Mouse (Mus musculus) thymus, adult 2 months (tissue): ENCODE measurements at regions not wholly inside any gene's neighbourhood (a gene's known extent, or its start where the extent isn't known, plus 50 kb on each side); places are given as distances from the start of the nearest gene placed in this dataset.

Experiments used
- DNase-seq: peaks from one replicate; pipeline ENCODE4 v3.0.0; 2021
- H3K27ac ChIP-seq: fragments of 200-500 bp; 2 replicates; pipeline ENCODE4 v1.5.1; 2012; ENCODE audit warnings: low read length, control low read depth; ENCODE audit not compliant: control insufficient read depth, insufficient read depth
- H3K27me3 ChIP-seq: fragments of 200-500 bp; 2 replicates; pipeline ENCODE4 v1.6.1; 2012; ENCODE audit warnings: mild to moderate bottlenecking, low read length, moderate library complexity, mixed read lengths; ENCODE audit not compliant: control insufficient read depth, insufficient read depth
- H3K36me3 ChIP-seq: fragments of 200-500 bp; 2 replicates; pipeline ENCODE4 v1.6.1; 2012; ENCODE audit warnings: mild to moderate bottlenecking, low read length, moderate library complexity; ENCODE audit not compliant: control insufficient read depth, insufficient read depth
- H3K4me1 ChIP-seq: fragments of 200-500 bp; replicated peaks from 2 replicates; pipeline ENCODE4 v1.6.1; 2012; ENCODE audit warnings: low read length; ENCODE audit not compliant: control insufficient read depth, insufficient read depth
- H3K4me3 ChIP-seq: fragments of 200-500 bp; 2 replicates; pipeline ENCODE4 v1.5.1; 2012; ENCODE audit warnings: mild to moderate bottlenecking, low read length, control low read depth, moderate library complexity; ENCODE audit not compliant: control insufficient read depth, insufficient read depth
- CTCF ChIP-seq: fragments of 200-500 bp; IDR thresholded peaks from 2 replicates; pipeline ENCODE4 v1.5.1; 2012; ENCODE audit warnings: mild to moderate bottlenecking, control low read depth, low read length, moderate library complexity, borderline replicate concordance; ENCODE audit not compliant: control insufficient read depth, poor library complexity, insufficient read depth; ENCODE audit errors: extremely low read depth
- POLR2A ChIP-seq: fragments of 200-500 bp; IDR thresholded peaks from 2 replicates; pipeline ENCODE4 v1.6.1; 2012; ENCODE audit warnings: mild to moderate bottlenecking, low read length, control low read depth, moderate library complexity; ENCODE audit not compliant: control insufficient read depth, poor library complexity, insufficient read depth; ENCODE audit errors: extremely low read depth
- WGBS: fragments of 180-500 bp; shearing (Covaris S2); methylation state at CpG from one replicate; pipeline ENCODE4 v1.1.7; 2018; 5-methylcytosine and 5-hydroxymethylcytosine counted together

GRCm38 (mm10) chr10:17014826-17015225 lies 708.2 kb upstream of the Cited2 start:
- no peak overlapping the region for H3K27ac ChIP-seq
- no peaks in the 10 kb centered on the region for H3K27me3 ChIP-seq
- WGBS = 90% methylated on average over 3 of the region's 3 CpGs
- TF ChIP-seq POLR2A = no peak
- H3K36me3 ChIP-seq = no peaks in the 10 kb centered on the region
- no peaks in the 10 kb centered on the region for H3K4me1 ChIP-seq
- DNase-seq = no peak
- H3K4me3 ChIP-seq = no peak overlapping the region

GRCm38 (mm10) chr10:17016854-17017253 lies 706.2 kb upstream of the Cited2 start:
- WGBS = 83% methylated on average over 4 of the region's 4 CpGs
- Histone ChIP-seq H3K27me3 (no peaks in the 10 kb centered on the region), H3K4me1 (no peaks in the 10 kb centered on the region), H3K27ac (no peak overlapping the region), H3K36me3 (no peaks in the 10 kb centered on the region), H3K4me3 (no peak overlapping the region)
- TF ChIP-seq POLR2A (no peak), CTCF (no peak)
- no peak for DNase-seq

- H3K27ac ChIP-seq = no peak overlapping the region
- DNase-seq = no peak
- 91% methylated on average over 5 of the region's 5 CpGs for WGBS
- H3K27me3 ChIP-seq = no peaks in the 10 kb centered on the region
- H3K4me3 ChIP-seq = no peak overlapping the region
- TF ChIP-seq POLR2A (no peak), CTCF (no peak)
- no peaks in the 10 kb centered on the region for H3K4me1 ChIP-seq
- H3K36me3 ChIP-seq = no peaks in the 10 kb centered on the region
These were observed 700.5 kb upstream of the Cited2 start for GRCm38 (mm10) chr10:17022216-17023158.

- no peaks in the 10 kb centered on the region for H3K4me1 ChIP-seq
- 97% methylated on average over 13 of the region's 13 CpGs for WGBS
- no peak overlapping the region for H3K27ac ChIP-seq
- no peak for DNase-seq
- no peak for TF ChIP-seq POLR2A
- TF ChIP-seq CTCF = no peak
- no peaks in the 10 kb centered on the region for H3K27me3 ChIP-seq
- no peaks in the 10 kb centered on the region for H3K36me3 ChIP-seq
- no peak overlapping the region for H3K4me3 ChIP-seq
These were observed 699.3 kb upstream of the Cited2 start for GRCm38 (mm10) chr10:17023571-17024293.

- H3K27ac ChIP-seq = no peak overlapping the region
- no peaks in the 10 kb centered on the region for H3K27me3 ChIP-seq
- H3K4me3 ChIP-seq = no peak overlapping the region
- H3K36me3 ChIP-seq = no peaks in the 10 kb centered on the region
- no peak for DNase-seq
- 93% methylated on average over 1 of the region's 1 CpGs for WGBS
- H3K4me1 ChIP-seq = no peaks in the 10 kb centered on the region
- TF ChIP-seq POLR2A (no peak), CTCF (no peak)
These were observed 698.7 kb upstream of the Cited2 start for GRCm38 (mm10) chr10:17024294-17024665.

GRCm38 (mm10) chr10:17034892-17035775 lies 687.9 kb upstream of the Cited2 start:
- Histone ChIP-seq H3K4me3 (no peak overlapping the region), H3K27ac (no peak overlapping the region), H3K27me3 (no peaks in the 10 kb centered on the region), H3K4me1 (no peaks in the 10 kb centered on the region), H3K36me3 (no peaks in the 10 kb centered on the region)
- TF ChIP-seq POLR2A (no peak), CTCF (no peak)
- DNase-seq = no peak
- 98% methylated on average over 2 of the region's 2 CpGs for WGBS
